Mouse (Mus musculus) embryonic fibroblast, embryonic 13.5 days (primary cell): ENCODE measurements around the gene Ptchd4.

Experiments used
- CTCF ChIP-seq: IDR thresholded peaks from 2 replicates; pipeline ENCODE4 v1.5.1; 2011; ENCODE audit warnings: mild to moderate bottlenecking, control low read depth, low read length, moderate library complexity, borderline replicate concordance; ENCODE audit not compliant: insufficient read depth
- POLR2A ChIP-seq: IDR thresholded peaks from 2 replicates; pipeline ENCODE4 v1.6.1; 2011; ENCODE audit warnings: low read depth, mild to moderate bottlenecking, control low read depth, low read length, moderate library complexity

DNA sequence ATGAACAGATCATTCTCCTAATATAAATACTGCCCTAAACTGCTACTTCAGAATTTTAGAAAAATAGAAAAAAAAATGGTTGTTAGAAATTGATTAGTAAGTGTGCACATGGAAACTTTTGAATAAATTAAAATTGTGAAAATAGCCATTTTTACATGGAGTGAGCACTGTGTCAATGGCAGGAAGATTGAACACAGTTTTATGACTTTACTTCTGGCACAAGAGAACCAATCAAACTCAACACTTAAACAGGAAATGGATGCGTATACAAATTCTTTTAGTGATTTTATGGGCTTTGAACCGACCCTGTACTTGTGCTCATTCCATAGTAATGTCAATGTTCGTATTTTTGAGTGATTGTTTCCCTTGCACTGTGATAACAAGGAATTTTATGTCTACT lies 16.1 kb upstream of the Ptchd4 start:
- TF ChIP-seq CTCF (no peak), POLR2A (no peak)
